Mouse (Mus musculus) c-Kit-positive CD71-positive TER-119-negative erythroid progenitor cells, embryonic 14.5 days (primary cell): ENCODE measurements around the gene Ssbp2.

Source experiments
- DNase-seq: peaks from one replicate; pipeline ENCODE4 v3.0.0-alpha.2; 2013; ENCODE audit warnings: low read depth

The Ssbp2 gene

GRCm38 (mm10) chr13:91727899-91728298 is 267.8 kb downstream of the Ssbp2 start:
- no peak for DNase-seq

DNA sequence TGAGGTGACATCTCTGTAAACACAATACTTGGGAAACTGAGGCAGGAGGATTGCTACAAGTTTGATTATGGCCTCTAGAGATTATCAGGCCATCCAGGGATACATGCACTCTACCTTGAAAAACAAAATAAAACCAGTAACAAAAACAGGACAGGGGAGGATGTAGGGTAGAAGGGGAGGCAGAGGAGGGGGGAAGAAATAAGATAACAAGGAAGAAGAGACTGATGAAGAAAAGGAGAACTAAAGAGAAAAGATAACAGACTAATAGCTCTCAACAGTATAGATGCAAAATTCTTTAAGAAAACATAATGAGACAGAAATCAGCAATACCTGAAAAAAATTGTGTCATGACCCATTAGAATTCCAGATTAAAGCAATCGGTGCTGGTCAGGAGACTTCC is 277.1 kb downstream of the Ssbp2 start:
- no peak for DNase-seq

DNA sequence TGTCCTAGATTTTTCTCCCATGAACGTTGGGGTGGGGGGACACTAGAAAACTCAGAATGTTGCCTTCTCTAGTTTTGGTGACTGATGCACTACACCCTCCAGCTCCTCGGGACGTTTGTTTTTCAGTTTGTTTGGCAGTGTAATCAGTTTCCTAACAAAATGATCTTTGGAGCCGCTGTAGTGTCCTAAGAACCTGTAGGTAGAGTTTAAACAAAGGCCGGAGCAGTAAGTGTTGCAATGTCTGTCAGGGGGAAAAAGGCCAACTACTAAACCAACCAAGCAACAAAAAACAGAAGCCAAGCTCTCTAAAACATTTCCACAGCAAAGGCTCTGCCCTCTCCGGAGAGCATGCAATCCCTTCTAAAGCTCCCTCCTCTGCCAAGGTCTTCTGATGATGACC is 280.8 kb downstream of the Ssbp2 start:
- no peak for DNase-seq

GRCm38 (mm10) chr13:91741280-91742047 is 281.4 kb downstream of the Ssbp2 start, which contains the start of gene Acot12:
TSS of gene Acot12 (plus strand) at chr13:91741512.
- DNase-seq = no peak

DNA sequence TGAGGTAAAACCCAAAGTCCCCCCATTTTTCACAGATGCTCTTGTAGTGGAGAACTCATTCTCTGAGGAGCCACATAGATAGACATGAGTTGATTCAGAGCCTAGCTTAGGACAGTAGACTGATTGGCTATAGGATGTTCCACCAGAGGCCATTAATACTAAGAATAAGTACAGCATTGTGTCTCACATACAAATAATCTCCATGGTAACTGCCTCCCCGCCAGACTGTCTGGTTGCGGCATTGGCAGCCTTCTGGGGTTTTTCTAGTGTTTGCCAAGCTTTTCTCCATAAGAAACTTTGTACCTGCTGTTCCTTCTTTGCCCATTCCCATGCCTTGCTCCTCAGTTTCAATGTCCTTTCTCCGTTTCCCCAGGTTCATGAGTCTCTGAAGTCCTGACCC is 283.1 kb downstream of the Ssbp2 start:
- DNase-seq = no peak

- DNase-seq = no peak
Measured at GRCm38 (mm10) chr13:91746470-91746869, 286.4 kb downstream of the Ssbp2 start.

DNA sequence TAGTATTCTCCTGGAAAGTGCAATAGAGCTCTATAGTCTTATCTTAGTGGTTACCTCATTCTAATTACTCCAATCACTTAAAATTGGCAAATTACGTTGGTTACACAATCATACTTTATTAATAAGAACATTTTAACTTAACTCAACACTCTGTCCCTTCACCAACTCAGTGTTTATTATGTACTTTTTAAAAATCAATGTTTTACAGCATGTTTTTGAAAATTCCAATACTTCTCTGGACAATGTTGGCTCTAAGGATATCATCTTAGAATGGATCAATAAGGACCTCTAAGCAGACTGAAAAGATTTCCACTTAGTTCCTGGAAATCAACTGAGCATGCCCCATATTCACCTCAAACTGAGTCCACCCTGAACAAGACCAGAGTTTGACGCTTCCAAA is 288.3 kb downstream of the Ssbp2 start:
- DNase-seq = no peak

DNA sequence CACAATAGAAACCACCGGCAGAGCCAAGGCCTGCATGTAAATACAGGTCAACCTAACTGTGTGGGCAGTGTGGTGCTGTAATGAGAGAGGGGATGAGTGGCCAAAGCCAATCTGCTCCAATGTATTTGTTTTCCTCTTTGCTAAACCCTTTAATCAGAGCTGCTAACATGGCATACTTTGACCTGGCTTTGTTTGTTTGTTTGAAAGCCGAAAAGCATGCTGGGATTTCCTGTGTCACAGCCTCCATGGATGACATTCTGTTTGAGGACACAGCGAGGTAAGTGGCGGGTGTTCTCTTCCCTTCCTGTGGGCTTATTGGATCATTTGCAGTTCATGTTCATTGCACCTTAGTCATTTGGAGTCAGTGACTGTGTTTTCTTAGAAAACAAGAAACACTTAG is 289.9 kb downstream of the Ssbp2 start:
- DNase-seq = no peak
